Mouse (Mus musculus) spleen, adult 12 weeks (tissue): Measurements from ENCODE around the gene Tnfrsf11a.
A peak's percentile ranks its signal among the peaks of the same experiment; 100 is the strongest.

Experiments used
- DNase-seq: peaks from one replicate; pipeline ENCODE4 v3.0.0; 2022; ENCODE audit warnings: low spot score

The Tnfrsf11a gene

GRCm38 (mm10) chr1:105827786-105828345, 47.3 kb downstream of the Tnfrsf11a start:
- no peak for DNase-seq

DNA sequence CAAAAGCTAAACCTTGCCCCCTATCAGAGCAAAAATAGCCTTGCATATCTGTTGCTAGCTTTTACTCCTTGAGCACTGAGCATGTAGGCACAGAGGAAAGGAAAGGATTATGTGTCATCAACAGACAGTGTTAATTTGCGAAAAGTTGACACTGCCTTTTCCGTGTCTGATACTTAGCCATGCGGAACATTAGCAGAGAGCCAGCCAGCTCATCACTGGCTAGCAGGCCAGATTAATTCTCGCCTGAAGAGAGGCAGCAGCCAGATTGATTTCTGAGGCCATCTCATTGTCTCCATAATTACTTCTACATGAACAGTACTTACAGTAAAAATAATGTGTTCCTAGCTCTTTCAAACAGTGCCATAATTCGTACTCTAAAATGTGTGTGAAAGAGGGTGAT, 48.7 kb downstream of the Tnfrsf11a start:
- DNase-seq: no peak

DNA sequence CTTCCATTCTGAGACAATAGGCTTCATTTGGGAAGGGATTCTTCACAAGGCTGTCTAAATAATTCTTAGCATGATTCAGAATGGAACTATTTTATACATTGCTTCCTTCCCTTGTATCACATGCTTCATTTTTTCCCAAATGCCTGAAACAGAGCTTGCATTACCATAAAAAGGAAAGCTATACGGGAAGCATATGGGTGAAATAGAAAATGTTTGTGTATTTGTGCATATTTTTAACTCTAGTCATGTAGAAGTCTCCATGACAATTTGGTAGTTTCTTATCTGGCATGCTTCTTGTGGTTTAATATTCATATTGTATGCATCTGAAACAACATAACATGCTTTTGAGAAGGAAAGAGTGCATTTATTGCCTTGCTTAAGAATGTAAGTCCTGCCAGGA, 52.3 kb downstream of the Tnfrsf11a start:
- no peak for DNase-seq

DNA sequence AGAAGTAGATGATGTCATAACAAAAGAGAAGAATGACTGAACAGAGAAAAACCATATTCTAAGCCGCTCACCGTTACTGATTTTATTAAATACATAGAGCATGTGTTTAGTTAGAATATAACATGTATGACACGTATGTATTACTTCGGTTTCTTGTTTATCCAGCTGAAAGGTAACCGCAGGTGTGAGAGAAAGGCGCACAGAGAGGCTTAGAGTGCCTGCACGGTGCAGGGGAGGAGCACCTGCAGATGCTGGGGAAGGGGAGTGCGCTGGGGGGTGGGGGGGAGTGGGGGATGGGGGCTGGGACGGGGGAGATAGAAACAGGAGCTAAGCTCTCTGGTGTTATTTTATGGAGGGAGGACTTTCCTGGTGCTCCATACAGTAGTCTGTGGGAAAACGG, 62.4 kb downstream of the Tnfrsf11a start:
- DNase-seq: no peak

GRCm38 (mm10) chr1:105843386-105843785, 62.9 kb downstream of the Tnfrsf11a start:
- DNase-seq: no peak

- DNase-seq: no peak
Observed at GRCm38 (mm10) chr1:105843856-105844255, 63.3 kb downstream of the Tnfrsf11a start.

DNA sequence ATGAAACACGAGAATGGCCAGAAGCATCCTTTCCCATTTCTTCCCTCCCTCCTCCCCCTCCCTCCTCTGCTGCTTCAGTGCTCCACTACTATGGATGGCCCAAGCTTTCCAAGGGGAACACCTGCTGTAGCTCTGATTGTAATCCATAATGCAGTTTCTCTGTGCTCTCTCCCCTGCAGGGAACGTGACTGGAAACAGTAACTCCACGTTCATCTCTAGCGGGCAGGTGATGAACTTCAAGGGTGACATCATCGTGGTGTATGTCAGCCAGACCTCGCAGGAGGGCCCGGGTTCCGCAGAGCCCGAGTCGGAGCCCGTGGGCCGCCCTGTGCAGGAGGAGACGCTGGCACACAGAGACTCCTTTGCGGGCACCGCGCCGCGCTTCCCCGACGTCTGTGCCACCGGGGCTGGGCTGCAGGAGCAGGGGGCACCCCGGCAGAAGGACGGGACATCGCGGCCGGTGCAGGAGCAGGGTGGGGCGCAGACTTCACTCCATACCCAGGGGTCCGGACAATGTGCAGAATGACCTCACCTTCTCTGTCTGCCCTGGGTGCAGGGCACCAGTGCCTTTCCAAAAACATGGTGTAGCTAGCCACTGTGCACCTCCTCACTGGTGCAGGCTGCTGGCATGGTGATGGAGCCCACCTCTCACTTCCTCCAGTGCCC, 64.0 kb downstream of the Tnfrsf11a start:
- DNase-seq: no peak

DNA sequence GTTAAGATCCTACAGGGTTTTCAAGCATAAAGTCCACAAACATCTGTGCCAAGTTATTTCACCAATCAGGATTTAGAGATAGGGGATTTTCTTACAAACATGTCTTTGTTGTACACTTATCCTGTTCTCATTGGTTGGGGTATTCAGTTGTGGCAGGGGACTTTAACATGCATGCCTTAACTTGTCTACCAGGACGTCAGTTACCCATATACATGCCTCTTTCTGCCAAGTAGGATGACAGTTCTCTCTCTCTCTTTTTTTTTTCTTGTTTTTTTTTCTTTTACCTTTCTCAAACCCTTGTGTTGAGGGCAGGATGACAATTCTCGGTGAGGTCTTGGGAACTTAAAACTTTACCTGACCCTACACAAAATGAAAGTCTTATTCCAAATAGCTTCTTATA, 65.9 kb downstream of the Tnfrsf11a start:
- no peak for DNase-seq

GRCm38 (mm10) chr1:105848806-105849205, 68.3 kb downstream of the Tnfrsf11a start:
- no peak for DNase-seq

- DNase-seq: no peak
Observed at GRCm38 (mm10) chr1:105851341-105851740, 70.8 kb downstream of the Tnfrsf11a start.

DNA sequence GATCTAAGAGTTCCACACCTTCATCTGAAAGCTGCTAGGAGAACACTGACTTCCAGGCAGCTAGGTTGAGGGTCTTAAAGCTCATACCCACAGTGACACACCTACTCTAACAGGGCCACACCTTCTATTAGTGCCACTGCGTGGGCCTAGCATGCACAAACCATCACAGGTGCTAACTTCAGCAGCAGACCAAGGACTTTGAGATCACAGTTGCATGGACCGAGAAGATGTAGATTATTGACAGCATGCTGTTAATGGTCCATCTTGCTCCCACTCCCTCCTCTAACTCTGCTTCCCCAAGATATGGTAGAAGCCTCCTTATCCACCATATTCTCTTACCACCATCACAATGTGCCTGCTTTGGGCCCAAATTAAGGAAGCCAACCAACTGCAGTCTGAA, 79.2 kb downstream of the Tnfrsf11a start:
- DNase-seq: no peak

GRCm38 (mm10) chr1:105876589-105876988, 96.1 kb downstream of the Tnfrsf11a start:
- no peak for DNase-seq

DNA sequence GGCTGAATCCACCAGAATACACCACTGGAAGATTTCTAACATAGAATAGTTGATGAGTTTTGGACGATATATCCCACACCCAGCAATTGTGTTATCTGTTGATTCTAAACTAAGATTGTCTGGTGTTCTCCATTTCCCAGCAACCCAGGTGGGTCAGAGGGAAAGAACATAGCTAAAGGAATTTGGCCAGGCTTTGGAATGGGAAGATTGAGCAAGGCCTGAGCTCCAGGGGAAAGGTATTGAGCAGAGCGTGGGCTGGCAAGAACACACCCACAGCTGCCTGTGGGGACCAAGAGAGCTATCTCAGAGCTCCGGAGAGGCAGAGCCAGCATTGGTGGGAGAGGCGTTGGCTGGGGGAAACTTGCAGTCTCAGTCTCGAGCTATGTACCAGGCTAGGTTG, 97.3 kb downstream of the Tnfrsf11a start:
- DNase-seq: no peak

DNA sequence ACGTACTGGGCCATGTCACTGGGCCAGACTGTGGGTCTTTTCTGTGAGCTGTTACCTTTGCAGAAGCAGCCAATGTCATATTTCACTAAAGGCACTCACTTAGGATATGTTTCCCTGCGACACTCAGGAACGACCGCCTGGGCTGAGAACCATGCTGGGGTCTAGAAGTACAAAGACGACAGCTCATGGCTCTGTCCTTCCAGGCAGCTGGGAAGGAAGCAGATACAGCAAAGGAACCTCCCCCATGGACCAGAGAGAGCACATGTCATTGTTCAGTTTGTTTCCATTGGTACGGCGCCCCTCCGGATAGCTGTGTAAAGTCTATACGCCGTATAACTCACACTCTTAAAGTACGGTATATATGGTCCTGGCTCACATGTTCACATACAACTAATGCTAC, 97.9 kb downstream of the Tnfrsf11a start:
- no peak for DNase-seq

GRCm38 (mm10) chr1:105880555-105881304, 100.2 kb downstream of the Tnfrsf11a start:
- no peak for DNase-seq

GRCm38 (mm10) chr1:105881466-105881865, 100.9 kb downstream of the Tnfrsf11a start:
- no peak for DNase-seq

DNA sequence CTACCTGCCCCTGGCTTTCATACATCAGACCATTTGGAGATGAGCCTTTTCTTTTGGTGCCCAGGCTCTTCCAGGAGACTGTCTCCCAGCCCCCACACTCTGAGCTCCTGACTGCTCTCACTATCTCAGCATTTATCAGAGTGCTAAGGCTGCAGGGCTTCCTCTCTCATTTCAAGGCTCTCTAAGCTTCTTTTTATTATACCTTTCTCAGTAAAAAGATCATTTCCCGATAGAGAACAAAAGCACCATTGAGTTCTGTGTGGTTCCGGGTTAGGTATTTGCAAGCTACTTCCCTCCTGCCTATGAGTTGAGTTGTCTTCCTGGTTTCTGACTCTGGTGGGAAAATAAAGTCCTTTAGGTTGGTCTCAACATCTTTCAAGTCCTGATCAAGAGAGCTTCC, 103.0 kb downstream of the Tnfrsf11a start:
- DNase-seq: no peak

DNA sequence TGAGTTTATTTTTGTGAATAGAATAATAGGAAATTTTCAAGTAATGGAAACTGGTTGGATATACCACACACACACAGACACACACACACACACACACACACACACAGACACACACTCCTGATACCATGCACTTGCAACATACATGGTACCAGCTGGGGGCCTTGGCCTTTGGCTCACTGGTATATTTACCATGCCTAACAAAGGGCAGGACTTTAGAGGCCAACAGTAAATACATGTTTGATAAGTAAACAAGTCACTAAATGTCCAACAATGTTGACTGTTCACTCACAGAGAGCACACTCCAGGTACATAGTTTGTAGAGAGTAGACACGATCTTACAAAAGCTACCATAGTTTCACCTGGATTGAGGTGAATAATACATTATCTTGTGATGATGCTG, 104.6 kb downstream of the Tnfrsf11a start:
- DNase-seq: no peak

GRCm38 (mm10) chr1:105885575-105885974, 105.1 kb downstream of the Tnfrsf11a start:
- DNase-seq: no peak

DNA sequence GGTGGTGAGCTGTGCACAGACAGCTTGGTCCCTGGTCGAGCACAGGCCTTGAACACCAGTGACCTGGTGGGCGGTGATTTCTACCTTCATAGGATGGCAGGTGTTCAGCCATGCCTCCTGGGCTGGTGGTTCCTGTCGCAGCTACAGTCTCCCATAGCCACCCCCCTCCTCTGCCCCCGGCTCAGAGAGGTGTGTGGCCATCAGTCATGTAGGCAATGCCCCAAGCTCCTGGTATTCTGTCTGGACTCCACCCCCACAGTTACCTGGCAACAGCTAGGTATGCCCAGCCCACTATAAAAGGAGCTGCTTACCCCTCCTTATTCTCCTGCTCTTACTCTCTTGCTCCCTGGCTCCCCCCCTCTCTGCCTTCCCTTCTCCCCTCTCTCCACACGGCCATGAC, 105.8 kb downstream of the Tnfrsf11a start:
- no peak for DNase-seq

DNA sequence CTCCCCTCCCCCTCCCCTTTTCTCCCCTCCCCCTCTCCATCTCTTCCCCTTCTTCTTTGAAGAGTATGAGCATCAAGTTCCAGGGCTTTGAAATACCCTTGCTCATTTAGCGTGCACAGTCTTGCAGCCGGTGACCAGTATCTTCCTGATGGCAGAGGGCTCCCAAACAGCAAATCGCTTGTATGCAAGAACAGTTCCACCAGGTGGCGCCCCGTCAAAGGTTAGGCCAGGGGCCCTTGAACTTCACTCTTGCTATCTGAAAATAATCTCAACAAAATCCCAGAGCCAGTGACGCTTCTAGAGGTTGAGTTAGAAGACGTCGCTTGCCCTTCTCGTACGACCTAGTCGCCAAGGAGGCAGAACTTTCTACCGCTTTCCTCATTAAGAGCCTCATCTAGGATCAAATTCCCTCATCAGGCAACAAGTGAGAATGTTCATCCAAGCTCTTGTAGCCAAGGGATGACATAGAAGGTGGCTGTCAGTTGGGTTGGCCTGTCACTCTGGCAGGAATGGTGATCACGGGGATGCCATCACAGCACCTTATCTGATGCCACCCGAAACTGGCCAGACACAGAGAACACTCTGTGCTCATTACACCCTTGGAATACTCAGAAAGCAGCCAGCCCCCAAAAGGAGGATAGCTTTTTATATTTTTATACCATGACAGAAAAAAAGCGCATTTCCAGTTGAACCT, 110.7 kb downstream of the Tnfrsf11a start:
- peak; percentile 49 for DNase-seq

DNA sequence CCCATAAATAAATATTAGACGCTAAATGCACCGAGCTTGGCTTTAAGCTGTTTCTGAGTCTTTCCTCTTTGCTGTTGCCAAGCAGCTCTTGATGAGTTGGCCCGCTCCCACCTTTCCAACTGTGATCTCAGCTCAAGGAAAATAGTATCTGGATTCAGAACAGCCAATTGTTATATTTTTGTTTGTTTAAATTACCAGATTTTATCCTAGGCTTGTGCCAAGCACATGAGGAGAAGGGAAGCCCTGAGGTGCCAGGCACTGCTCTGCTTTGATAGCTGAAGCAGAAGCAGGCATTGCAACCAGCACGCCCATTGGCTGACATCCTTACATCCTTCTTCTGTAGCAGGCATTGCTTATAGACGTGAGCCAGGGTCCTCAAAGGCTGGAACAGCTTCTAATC, 114.5 kb downstream of the Tnfrsf11a start:
- DNase-seq: no peak
